Mouse (Mus musculus): ENCODE measurements around the gene Podxl2. TPM values are rescaled to one million over a fixed set of nuclear protein-coding genes. Genes with fewer than 3 reads are reported as not detected.

The Podxl2 gene
- polyA plus RNA-seq (2014; fragmentation: Illumina TruSeq; extraction: RNeasy Lipid Tissue Mini Kit (QIAGEN cat#74804); ENCODE audit: low read depth, low replicate concordance): 1.2 TPM

GRCm38 (mm10) chr6:88874868-88875508, at the start of gene Podxl2:
Podxl2 (minus strand) TSS chr6:88875044.

DNA sequence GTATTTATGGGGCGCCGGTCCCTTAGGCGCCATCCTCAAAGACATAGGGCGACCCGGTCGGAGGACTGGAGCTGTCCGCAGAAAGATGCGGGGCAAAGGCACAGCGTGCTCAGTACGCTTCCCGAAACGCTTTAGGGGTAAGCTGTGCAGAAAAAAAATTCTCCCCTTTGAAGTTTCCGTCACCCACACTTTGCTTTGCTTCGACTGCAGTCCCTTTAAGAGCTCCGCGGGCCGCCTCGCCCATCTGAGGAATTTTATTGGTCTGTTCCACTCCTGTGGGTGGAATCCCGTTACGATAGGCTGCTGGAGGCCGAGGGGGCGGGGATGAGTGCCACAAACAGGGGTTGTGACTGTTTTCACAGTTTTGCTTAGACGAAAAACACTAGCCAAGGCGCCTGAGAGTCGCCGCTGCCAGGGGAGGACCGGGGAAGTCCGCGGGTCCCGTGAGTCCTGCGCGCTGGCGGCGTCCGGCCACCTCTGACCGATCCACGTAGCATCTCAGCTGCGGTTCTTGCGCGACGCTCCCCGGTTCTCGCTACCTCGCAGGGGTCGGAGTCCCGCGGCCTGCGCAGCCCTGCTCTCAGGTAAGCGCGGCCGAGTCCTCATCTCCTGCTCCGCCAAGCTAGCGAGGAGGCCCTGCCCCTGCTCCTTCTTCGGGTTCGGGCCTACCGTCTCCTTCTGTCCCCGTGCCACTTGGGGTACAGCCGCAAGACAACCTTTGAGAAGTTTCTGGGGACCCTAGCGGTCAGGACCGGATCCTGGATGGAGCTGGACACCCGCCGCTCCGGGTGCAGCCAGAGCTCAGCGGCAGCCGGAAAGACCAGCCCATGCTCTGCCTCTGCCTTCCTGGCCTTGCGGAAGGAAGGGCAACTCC, 27.3 kb upstream of the Podxl2 start, which contains the start of gene Tpra1:
Tpra1 (plus strand) TSS at position 305 of the 874 bp plus-strand sequence.

GRCm38 (mm10) chr6:88898534-88899048, 23.7 kb upstream of the Podxl2 start, which contains the start of gene Mcm2:
Mcm2 (minus strand) TSS chr6:88898780.

GRCm38 (mm10) chr6:88841781-88842689, 32.8 kb downstream of the Podxl2 start, which contains the start of gene Abtb1:
Abtb1 (minus strand) TSS chr6:88841984.

Other genes starting within 250 kb of the Podxl2 start
- gene Kbtbd12, start 237.1 kb downstream of the Podxl2 start, polyA plus RNA-seq (2014; fragmentation: Illumina TruSeq; extraction: RNeasy Lipid Tissue Mini Kit (QIAGEN cat#74804); ENCODE audit: low read depth, low replicate concordance): 4.2 TPM
- 7.9 TPM for gene Mgll, start 150.6 kb downstream of the Podxl2 start, polyA plus RNA-seq (2014; fragmentation: Illumina TruSeq; extraction: RNeasy Lipid Tissue Mini Kit (QIAGEN cat#74804); ENCODE audit: low read depth, low replicate concordance)
- 0.64 TPM for gene Abtb1, start 33.1 kb downstream of the Podxl2 start, polyA plus RNA-seq (2014; fragmentation: Illumina TruSeq; extraction: RNeasy Lipid Tissue Mini Kit (QIAGEN cat#74804); ENCODE audit: low read depth, low replicate concordance)
- gene Mcm2, start 23.7 kb upstream of the Podxl2 start, polyA plus RNA-seq (2014; fragmentation: Illumina TruSeq; extraction: RNeasy Lipid Tissue Mini Kit (QIAGEN cat#74804); ENCODE audit: low read depth, low replicate concordance): 1.7 TPM
- gene Tpra1, start 27.2 kb upstream of the Podxl2 start, polyA plus RNA-seq (2014; fragmentation: Illumina TruSeq; extraction: RNeasy Lipid Tissue Mini Kit (QIAGEN cat#74804); ENCODE audit: low read depth, low replicate concordance): 1.9 TPM